Mouse (Mus musculus) heart, embryonic 16.5 days (tissue): ENCODE measurements around the gene Eif4e2. TPM values are rescaled to one million over a fixed set of nuclear protein-coding genes. Genes with fewer than 3 reads are reported as not detected.

Source experiments
- ATAC-seq: fragments of 200-750 bp; cut with Nextera tagmentation; replicated peaks from 2 replicates; pipeline ENCODE4 v1.8.0; 2017; ENCODE audit warnings: moderate number of reproducible peaks; ENCODE audit not compliant: insufficient read depth, low FRiP score; ENCODE audit errors: extremely low read depth
- H3K27ac ChIP-seq: fragments of 300-500 bp; sonication (generic); 2 replicates; pipeline ENCODE4 v1.5.1; 2014; ENCODE audit warnings: mild to moderate bottlenecking, low read length, control low read depth, moderate library complexity
- H3K27me3 ChIP-seq: fragments of 300-500 bp; sonication (generic); 2 replicates; pipeline ENCODE4 v1.6.1; 2014; ENCODE audit warnings: low read length, mixed read lengths; ENCODE audit not compliant: control insufficient read depth, insufficient read depth
- H3K36me3 ChIP-seq: fragments of 300-500 bp; sonication (generic); 2 replicates; pipeline ENCODE4 v1.6.1; 2014; ENCODE audit not compliant: control insufficient read depth, insufficient read depth
- H3K4me1 ChIP-seq: fragments of 300-500 bp; sonication (generic); 2 replicates; pipeline ENCODE4 v1.6.1; 2014; ENCODE audit warnings: low read length, mixed read lengths; ENCODE audit not compliant: control insufficient read depth, insufficient read depth
- H3K4me2 ChIP-seq: fragments of 300-500 bp; sonication (generic); 2 replicates; pipeline ENCODE4 v1.6.1; 2014; ENCODE audit warnings: low read depth, mild to moderate bottlenecking, control low read depth, low read length
- H3K4me3 ChIP-seq: fragments of 300-500 bp; sonication (generic); 2 replicates; pipeline ENCODE4 v1.5.1; 2014; ENCODE audit warnings: mild to moderate bottlenecking, control low read depth, low read length
- H3K9ac ChIP-seq: fragments of 300-500 bp; sonication (generic); 2 replicates; pipeline ENCODE4 v1.6.1; 2014; ENCODE audit warnings: low read length, control low read depth
- H3K9me3 ChIP-seq: fragments of 300-500 bp; sonication (generic); replicated peaks from 2 replicates; pipeline ENCODE4 v1.6.1; 2016; ENCODE audit warnings: low read length; ENCODE audit not compliant: control insufficient read depth
- WGBS: fragments of 180-500 bp; shearing (Covaris S2); extraction: QIAGEN DNeasy Blood & Tissue Kit; methylation state at CpG from one replicate; pipeline ENCODE4 v1.1.7; 2014; 5-methylcytosine and 5-hydroxymethylcytosine counted together
- polyA plus RNA-seq: library from polyadenylated mRNA; unstranded; fragments of >200 nt; fragmentation: Nextera tagmentation; extraction: Ambion mirVana; gene quantifications from 2 replicates; pipeline ENCODE4 v1.2.1, GENCODE M21; 2015

Eif4e2 gene
- 100 and 104 TPM in 2 replicates for polyA plus RNA-seq

DNA sequence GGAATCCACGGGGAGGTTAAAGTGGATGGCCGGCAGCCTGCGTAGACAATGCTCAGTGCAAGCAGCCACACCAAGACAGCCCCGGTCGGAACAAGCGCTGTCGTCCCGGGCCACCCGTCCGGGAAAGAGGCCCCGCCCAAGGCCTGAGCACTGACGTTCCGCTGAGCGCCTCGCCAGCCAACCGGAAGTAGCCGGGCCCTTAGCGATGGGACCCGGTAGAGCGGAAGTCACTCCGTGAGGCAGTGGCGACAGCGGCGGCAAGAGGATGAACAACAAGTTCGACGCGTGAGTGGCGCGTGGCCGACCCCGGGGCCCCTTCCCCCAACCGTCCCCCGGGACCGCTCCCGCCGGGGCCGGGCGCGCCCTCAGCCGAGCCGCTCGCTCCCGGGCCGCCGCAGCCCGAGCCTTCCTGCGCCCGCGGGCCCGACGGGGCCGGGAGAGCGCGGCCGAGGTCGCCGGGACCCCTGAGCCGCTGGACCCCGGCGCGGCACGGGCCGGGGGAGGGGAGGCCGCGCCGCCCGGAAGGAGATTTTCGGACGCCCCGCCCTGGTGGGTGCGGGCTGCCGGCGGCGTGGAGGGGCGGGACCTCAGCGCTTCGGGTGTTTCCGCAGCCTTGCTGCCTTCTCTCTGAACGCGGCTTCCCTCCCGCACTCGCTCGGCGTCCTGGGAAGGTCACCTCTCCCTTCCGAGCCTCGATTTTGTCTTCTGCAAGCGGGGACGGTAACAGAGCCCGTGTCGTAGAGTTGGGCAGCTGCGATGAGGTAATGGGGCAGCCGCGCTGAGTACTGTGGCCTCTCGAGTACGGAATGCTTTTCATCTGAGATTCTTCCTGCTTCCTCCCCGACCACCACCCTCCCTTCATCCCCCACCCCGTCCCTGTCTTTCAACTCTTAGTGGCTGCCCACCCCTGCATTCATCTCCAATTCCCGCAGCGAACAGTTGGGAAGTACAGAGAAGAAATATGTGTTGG lies at the start of gene Eif4e2:
Eif4e2 (plus strand) TSS at position 180 of the 970 bp plus-strand sequence.
- peaks cover 24% of the 10 kb centered on the region for H3K4me1 ChIP-seq
- WGBS: under 1% methylated on average over 82 of the region's 99 CpGs
- H3K4me3 ChIP-seq: peak within 1 kb of the TSS; percentile 82
- peak within 1 kb of the TSS; percentile 92 for H3K4me2 ChIP-seq
- H3K27me3 ChIP-seq: no peaks in the 10 kb centered on the region
- no peaks in the 10 kb centered on the region for H3K36me3 ChIP-seq
- H3K27ac ChIP-seq: peak within 1 kb of the TSS; percentile 99
- peak within 1 kb of the TSS; percentile 95 for H3K9ac ChIP-seq
- ATAC-seq: peak; percentile 97
- H3K9me3 ChIP-seq: no peaks in the 10 kb centered on the region

DNA sequence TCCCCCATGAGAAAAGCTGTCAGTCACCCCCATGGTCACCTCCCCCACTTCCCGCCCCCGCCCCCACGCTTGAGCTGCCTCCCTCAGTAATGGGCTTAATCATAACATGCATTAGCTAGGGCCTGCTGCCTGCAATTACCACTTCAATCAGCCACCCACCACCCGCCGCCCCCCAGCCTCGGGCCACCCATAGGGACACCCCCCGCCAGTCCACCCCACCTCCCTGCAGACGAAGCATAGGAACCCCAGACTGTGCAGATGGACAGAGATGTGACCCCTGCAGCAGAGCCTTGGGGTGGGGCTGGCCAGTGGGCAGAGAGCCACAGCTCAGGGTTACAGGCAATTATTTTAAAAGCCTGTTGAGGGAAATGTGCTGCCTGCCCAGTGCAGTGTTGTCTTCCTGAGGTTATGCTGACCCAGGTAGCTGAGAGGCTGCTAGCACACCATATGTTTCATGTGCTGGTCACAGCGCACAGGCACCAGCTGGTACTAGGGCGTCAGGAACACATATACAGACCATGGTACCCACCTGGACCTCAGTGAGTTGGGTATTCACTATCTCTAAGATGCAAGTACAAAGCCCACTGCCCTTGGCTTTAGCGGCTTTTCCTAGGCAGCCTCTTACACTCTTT lies 49.4 kb upstream of the Eif4e2 start:
- Histone ChIP-seq H3K9ac (no peak overlapping the region), H3K9me3 (no peaks in the 10 kb centered on the region), H3K36me3 (no peaks in the 10 kb centered on the region), H3K27ac (no peak overlapping the region), H3K4me3 (no peak overlapping the region), H3K4me2 (no peak overlapping the region), H3K4me1 (no peaks in the 10 kb centered on the region), H3K27me3 (peaks cover 50% of the 10 kb centered on the region)
- no peak for ATAC-seq
- WGBS: 22% methylated on average over 11 of the region's 11 CpGs

DNA sequence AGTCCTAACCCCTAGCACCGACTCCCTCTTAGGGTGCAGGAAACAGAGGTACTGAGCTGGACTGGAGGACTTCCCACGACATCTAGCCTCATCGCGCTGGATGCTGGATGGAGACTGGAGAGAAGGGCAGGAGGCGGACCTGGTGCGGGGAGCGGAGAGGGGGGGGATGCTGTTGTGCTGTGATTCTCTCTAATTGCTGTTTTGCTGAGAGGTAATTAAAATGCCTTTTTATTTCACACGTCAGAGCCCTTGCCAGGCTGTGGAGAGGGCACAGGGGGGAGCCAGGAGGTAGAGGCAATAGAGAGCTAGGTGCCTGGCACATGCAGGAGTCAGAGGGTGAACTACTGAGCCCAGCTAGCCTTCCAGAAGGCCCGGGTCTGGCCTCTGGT lies 48.9 kb upstream of the Eif4e2 start:
- peaks cover 52% of the 10 kb centered on the region for H3K27me3 ChIP-seq
- no peak for ATAC-seq
- H3K4me3 ChIP-seq: no peak overlapping the region
- no peak overlapping the region for H3K4me2 ChIP-seq
- H3K4me1 ChIP-seq: no peaks in the 10 kb centered on the region
- WGBS: 54% methylated on average over 9 of the region's 9 CpGs
- H3K9ac ChIP-seq: no peak overlapping the region
- H3K27ac ChIP-seq: no peak overlapping the region
- no peaks in the 10 kb centered on the region for H3K9me3 ChIP-seq
- no peaks in the 10 kb centered on the region for H3K36me3 ChIP-seq

DNA sequence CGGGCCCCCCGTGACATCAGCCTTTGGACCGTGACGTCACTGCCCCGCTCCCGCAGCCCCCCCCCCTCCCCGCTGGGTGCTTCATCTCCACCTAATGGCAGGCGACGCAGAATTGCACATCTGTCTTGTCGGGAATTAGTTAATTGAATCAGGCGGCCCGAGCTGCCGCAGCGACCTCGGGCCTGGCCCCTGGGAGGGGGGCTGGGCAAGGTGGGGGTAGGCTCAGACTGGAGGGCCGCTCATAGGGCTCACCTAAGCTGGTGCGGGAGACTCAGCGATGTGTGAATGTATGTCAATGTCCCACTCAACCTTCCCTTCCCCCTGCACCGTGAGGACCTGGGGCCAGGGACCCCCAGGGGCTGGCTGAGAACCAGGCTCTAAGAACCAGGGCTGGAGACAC lies 43.3 kb upstream of the Eif4e2 start:
- Histone ChIP-seq H3K9ac (no peak overlapping the region), H3K9me3 (no peaks in the 10 kb centered on the region), H3K4me1 (no peaks in the 10 kb centered on the region), H3K4me2 (no peak overlapping the region), H3K27me3 (peaks cover 48% of the 10 kb centered on the region), H3K4me3 (no peak overlapping the region), H3K27ac (no peak overlapping the region), H3K36me3 (no peaks in the 10 kb centered on the region)
- ATAC-seq: no peak
- WGBS: 11% methylated on average over 19 of the region's 19 CpGs

GRCm38 (mm10) chr1:87171312-87171711 lies 42.4 kb upstream of the Eif4e2 start:
- H3K9ac ChIP-seq: no peak overlapping the region
- H3K4me1 ChIP-seq: peaks cover 3% of the 10 kb centered on the region
- H3K4me3 ChIP-seq: no peak overlapping the region
- no peak overlapping the region for H3K4me2 ChIP-seq
- no peak for ATAC-seq
- WGBS: 82% methylated on average over 1 of the region's 1 CpGs
- no peaks in the 10 kb centered on the region for H3K9me3 ChIP-seq
- peaks cover 40% of the 10 kb centered on the region for H3K27me3 ChIP-seq
- no peak overlapping the region for H3K27ac ChIP-seq
- H3K36me3 ChIP-seq: no peaks in the 10 kb centered on the region

GRCm38 (mm10) chr1:87172316-87172715 lies 41.4 kb upstream of the Eif4e2 start:
- WGBS: 36% methylated on average over 9 of the region's 9 CpGs
- no peaks in the 10 kb centered on the region for H3K36me3 ChIP-seq
- H3K4me2 ChIP-seq: no peak overlapping the region
- no peak overlapping the region for H3K27ac ChIP-seq
- no peak overlapping the region for H3K4me3 ChIP-seq
- no peak for ATAC-seq
- H3K9me3 ChIP-seq: no peaks in the 10 kb centered on the region
- peaks cover 42% of the 10 kb centered on the region for H3K27me3 ChIP-seq
- H3K9ac ChIP-seq: no peak overlapping the region
- peaks cover 3% of the 10 kb centered on the region for H3K4me1 ChIP-seq

GRCm38 (mm10) chr1:87174006-87174955 lies 39.4 kb upstream of the Eif4e2 start:
- no peak overlapping the region for H3K4me3 ChIP-seq
- H3K4me1 ChIP-seq: peaks cover 3% of the 10 kb centered on the region
- H3K36me3 ChIP-seq: no peaks in the 10 kb centered on the region
- peaks cover 41% of the 10 kb centered on the region for H3K27me3 ChIP-seq
- no peaks in the 10 kb centered on the region for H3K9me3 ChIP-seq
- 0 out of 2 replicates have a peak overlapping the region, but pooled peaks have one; percentile 7 for H3K9ac ChIP-seq
- no peak for ATAC-seq
- WGBS: 26% methylated on average over 28 of the region's 28 CpGs
- H3K27ac ChIP-seq: no peak overlapping the region
- H3K4me2 ChIP-seq: peak overlapping the region; percentile 41; the same call in 1 of the 2 replicates

DNA sequence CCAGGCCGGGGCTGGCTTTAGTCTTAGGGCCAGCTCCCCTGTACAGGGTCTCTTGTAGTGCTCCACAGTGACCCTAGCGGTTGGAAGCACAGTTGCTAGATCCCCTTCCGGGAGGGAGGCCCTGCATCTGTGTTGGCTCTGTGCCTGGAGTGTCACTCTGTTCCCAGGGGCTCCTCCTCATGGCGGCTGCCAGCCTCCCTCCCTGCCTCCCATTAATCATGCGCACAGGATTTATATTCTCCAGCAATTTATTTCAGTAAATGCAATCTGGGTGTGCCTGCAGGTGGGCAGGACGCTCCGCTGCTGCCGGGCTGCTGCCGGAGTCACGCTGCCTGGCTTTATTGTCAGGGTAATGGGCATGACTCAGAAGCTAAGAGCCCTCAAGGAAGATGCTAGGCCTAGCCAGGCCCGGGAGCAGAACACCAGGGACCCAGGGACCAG lies 37.8 kb upstream of the Eif4e2 start:
- Histone ChIP-seq H3K9me3 (no peaks in the 10 kb centered on the region), H3K36me3 (no peaks in the 10 kb centered on the region), H3K27ac (no peak overlapping the region), H3K9ac (no peak overlapping the region), H3K27me3 (peaks cover 27% of the 10 kb centered on the region), H3K4me1 (peaks cover 3% of the 10 kb centered on the region), H3K4me3 (no peak overlapping the region), H3K4me2 (no peak overlapping the region)
- 21% methylated on average over 11 of the region's 11 CpGs for WGBS
- peak; percentile 76 for ATAC-seq
